Mouse (Mus musculus) megakaryocyte, embryonic 14.5 days (primary cell): ENCODE measurements around the gene Harbi1.

Experiments used
- FLI1 ChIP-seq: IDR thresholded peaks from 2 replicates; pipeline ENCODE4 v1.6.1; 2012; ENCODE audit warnings: low read length, inconsistent platforms, mixed read lengths
- GATA1 ChIP-seq: IDR thresholded peaks from 3 replicates; pipeline ENCODE4 v1.6.1; 2012; ENCODE audit warnings: mixed read lengths, low read length, inconsistent platforms, borderline replicate concordance

DNA sequence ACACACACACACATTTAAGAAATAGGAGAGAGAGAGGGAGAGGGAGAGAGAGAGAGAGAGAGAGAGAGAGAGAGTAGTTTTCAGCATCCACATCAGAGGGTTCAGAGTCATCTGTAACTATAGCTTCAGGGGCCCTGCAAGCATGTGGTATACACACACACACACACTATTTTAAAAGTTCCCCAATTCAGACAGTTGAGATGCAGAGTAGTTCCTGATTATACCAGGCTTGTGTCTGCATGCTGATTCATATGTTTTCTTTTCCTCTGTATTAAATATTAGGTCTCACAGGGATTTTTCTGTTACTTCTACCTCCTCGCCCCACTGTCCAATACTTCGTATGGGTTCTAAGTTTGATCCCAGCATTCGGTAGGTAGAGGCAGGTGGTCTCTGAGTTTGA, 16.4 kb downstream of the Harbi1 start:
- no peak for TF ChIP-seq GATA1
- no peak for TF ChIP-seq FLI1
